In genomic region chr4:117646496-117646895, GRCm38 (mm10) we compare ENCODE assay signal across 12 mouse cellular contexts. TPM values are rescaled to one million over a fixed set of nuclear protein-coding genes. Genes with fewer than 3 reads are reported as not detected.
DNase-seq lines count a peak whose midpoint lies in the region; ATAC-seq and TF ChIP-seq lines count a peak whose summit lies in the region.
"Had no signal": no experiment of that assay in that cellular context is flagged by ENCODE, and none has a peak within 500 bp of the region (broad histone marks: within the 10 kb centered on the region; RNA-seq: fewer than 3 reads in every experiment).

No protein-coding gene starts in this region.

- H3K4me3 ChIP-seq in cerebellum, adult 2 months (replicated peaks; ENCODE audit: insufficient read depth, low read depth, low read length): no peak overlapping the region
- H3K4me3 ChIP-seq in hindbrain, embryonic 12.5 days: no peak overlapping the region
- H3K4me3 ChIP-seq in midbrain, embryonic 13.5 days (replicated peaks): no peak overlapping the region
- H3K4me3 ChIP-seq: kidney, embryonic 15.5 days; myocyte had no signal

- H3K4me2 ChIP-seq in hindbrain, embryonic 12.5 days (replicated peaks): no peak overlapping the region
- peak overlapping the region; percentile 34 for H3K4me2 ChIP-seq in midbrain, embryonic 13.5 days (replicated peaks)
- H3K4me2 ChIP-seq: kidney, embryonic 15.5 days had no signal

- H3K4me1 ChIP-seq in cerebellum, adult 2 months (ENCODE audit: control insufficient read depth, insufficient read depth, low read length): peaks cover 37% of the 10 kb centered on the region
- peaks cover 60% of the 10 kb centered on the region for H3K4me1 ChIP-seq in hindbrain, embryonic 12.5 days
- H3K4me1 ChIP-seq in midbrain, embryonic 13.5 days (replicated peaks): peaks cover 74% of the 10 kb centered on the region

- H3K27ac ChIP-seq in cerebellum, adult 2 months (ENCODE audit: insufficient read depth, low read length): no peak overlapping the region
- H3K27ac ChIP-seq in hindbrain, embryonic 12.5 days: peak overlapping the region; percentile 93
- H3K27ac ChIP-seq in midbrain, embryonic 13.5 days: peak overlapping the region; percentile 91
- H3K27ac ChIP-seq: kidney, embryonic 15.5 days had no signal

- H3K36me3 ChIP-seq in hindbrain, embryonic 12.5 days: no peaks in the 10 kb centered on the region
- 0 out of 2 replicates have a peak, but pooled peaks cover 5% of the 10 kb centered on the region for H3K36me3 ChIP-seq in midbrain, embryonic 13.5 days

- no peak for TF ChIP-seq POLR2A in cerebellum, adult 2 months (IDR thresholded peaks at IDR 0.05; ENCODE audit: borderline replicate concordance, insufficient read depth, low read length)
- no peak for TF ChIP-seq POLR2A in brain, embryonic 14.5 days (IDR thresholded peaks at IDR 0.05; ENCODE audit: borderline replicate concordance, extremely low read depth, insufficient read depth, insufficient read length, poor library complexity, severe bottlenecking)

- 0 out of 2 replicates have a peak, but pooled peaks have one; percentile 7 for ATAC-seq in hindbrain, embryonic 12.5 days (ENCODE audit: low FRiP score)
- peak; percentile 19 for ATAC-seq in midbrain, embryonic 13.5 days

- DNase-seq in cerebellum, postnatal 10 days: peak; percentile 45 to 72
- no peak for DNase-seq in cerebellum, adult 2 months
- peak; percentile 70 for DNase-seq in brain, embryonic 14.5 days (ENCODE audit: low read depth)
- DNase-seq in right cerebral cortex, adult 18-20 months: no peak
- DNase-seq in gastrocnemius, postnatal 4 days (ENCODE audit: low spot score in 2 of 2): no peak
- DNase-seq in thymus, postnatal 0 days (ENCODE audit: low spot score): no peak
- DNase-seq: heart, postnatal 36 days; liver had no signal

- TF ChIP-seq CTCF in cerebellum, adult 2 months (IDR thresholded peaks at IDR 0.05; ENCODE audit: borderline replicate concordance, insufficient read depth, low read depth, low read length): no peak
- TF ChIP-seq CTCF in brain, embryonic 14.5 days (IDR thresholded peaks at IDR 0.05; ENCODE audit: borderline replicate concordance, extremely low read depth, insufficient read depth, insufficient read length): no peak

- H3K27me3 ChIP-seq in cerebellum, adult 2 months (ENCODE audit: control insufficient read depth, insufficient read depth, low read length): no peaks in the 10 kb centered on the region
- H3K27me3 ChIP-seq in hindbrain, embryonic 12.5 days: no peaks in the 10 kb centered on the region
- H3K27me3 ChIP-seq in midbrain, embryonic 13.5 days: 0 out of 2 replicates have a peak, but pooled peaks cover 5% of the 10 kb centered on the region

- H3K9me3 ChIP-seq in hindbrain, embryonic 12.5 days (replicated peaks): no peaks in the 10 kb centered on the region
- no peaks in the 10 kb centered on the region for H3K9me3 ChIP-seq in midbrain, embryonic 13.5 days
- H3K9me3 ChIP-seq: kidney, embryonic 15.5 days had no signal

- no peak overlapping the region for H3K9ac ChIP-seq in hindbrain, embryonic 12.5 days
- H3K9ac ChIP-seq in midbrain, embryonic 13.5 days (replicated peaks): peak overlapping the region; percentile 45; the same call in 1 of the 2 replicates
- H3K9ac ChIP-seq: kidney, embryonic 15.5 days had no signal

- WGBS in cerebellum, adult 2 months: 36% methylated on average over 8 of the region's 8 CpGs
- WGBS in hindbrain, embryonic 12.5 days: 59% methylated on average over 8 of the region's 8 CpGs
- WGBS in midbrain, embryonic 13.5 days: 34% methylated on average over 8 of the region's 8 CpGs

RNA-seq across cellular contexts. Expression of gene Dmap1, which starts 35.6 kb away (rescaled TPM):
- 48.7 and 53.5 TPM in 2 replicates for polyA plus RNA-seq in cerebellum, adult 2 months (2012; rRNA removed)
- 60.3 and 62.8 TPM in 2 replicates for polyA plus RNA-seq in brain, embryonic 14.5 days (2012; rRNA removed)
- 70.3 and 72.1 TPM in 2 replicates for polyA plus RNA-seq in hindbrain, embryonic 12.5 days (2016; fragmentation: Nextera tagmentation; extraction: Ambion mirVana)
- polyA plus RNA-seq in midbrain, embryonic 13.5 days (2015; fragmentation: Nextera tagmentation; extraction: Ambion mirVana): 77.8 and 78.2 TPM in 2 replicates
- total RNA-seq in gastrocnemius, postnatal 4 days (2021): 10 to 100 TPM; 25.7 to 29.5 TPM
- 51.7 and 53.7 TPM in 2 replicates for polyA plus RNA-seq in thymus, postnatal 0 days (2015; fragmentation: Nextera tagmentation; extraction: Ambion mirVana)

Comparison
In these comparisons a context has a peak if more than half of its experiments do, and no peak if none do; other contexts are left out.
1. DNase-seq: peak in cerebellum, postnatal 10 days (2 of 2) and brain, embryonic 14.5 days (single experiment); none in cerebellum, adult 2 months (0 of 2), right cerebral cortex, adult 18-20 months (single experiment), gastrocnemius, postnatal 4 days (0 of 2) and thymus, postnatal 0 days (single experiment).